Mouse (Mus musculus) midbrain, embryonic 10.5 days (tissue): ENCODE data around the gene Ube4b. TPM values are rescaled to one million over a fixed set of nuclear protein-coding genes. Genes with fewer than 3 reads are reported as not detected.

Source experiments
- DNase-seq: peaks from one replicate; pipeline ENCODE4 v3.0.0-alpha.2; 2017; ENCODE audit warnings: low spot score
- H3K27ac ChIP-seq: fragments of 300-500 bp; sonication (generic); replicated peaks from 2 replicates; pipeline ENCODE4 v1.5.1; 2016; ENCODE audit warnings: mild to moderate bottlenecking
- H3K27me3 ChIP-seq: fragments of 300-500 bp; sonication (generic); 2 replicates; pipeline ENCODE4 v1.6.1; 2016; ENCODE audit warnings: low read depth, mild to moderate bottlenecking; ENCODE audit not compliant: poor library complexity, severe bottlenecking
- H3K36me3 ChIP-seq: fragments of 300-500 bp; sonication (generic); 2 replicates; pipeline ENCODE4 v1.6.1; 2016; ENCODE audit warnings: mild to moderate bottlenecking, moderate library complexity
- H3K4me1 ChIP-seq: fragments of 300-500 bp; sonication (generic); 2 replicates; pipeline ENCODE4 v1.6.1; 2016
- H3K4me3 ChIP-seq: fragments of 300-500 bp; sonication (generic); 2 replicates; pipeline ENCODE4 v1.5.1; 2016; ENCODE audit warnings: mild to moderate bottlenecking, moderate library complexity
- H3K9me3 ChIP-seq: fragments of 300-500 bp; sonication (generic); replicated peaks from 2 replicates; pipeline ENCODE4 v1.6.1; 2016; ENCODE audit warnings: mild to moderate bottlenecking
- WGBS: fragments of 180-500 bp; shearing (Covaris S2); methylation state at CpG from one replicate; pipeline ENCODE4 v1.1.7; 2016; 5-methylcytosine and 5-hydroxymethylcytosine counted together
- polyA plus RNA-seq: library from polyadenylated mRNA; unstranded; fragments of >200 nt; fragmentation: Nextera tagmentation; extraction: Ambion mirVana; gene quantifications from 2 replicates; pipeline ENCODE4 v1.2.1, GENCODE M21; 2016

Ube4b gene
- polyA plus RNA-seq, 1 experiment from 2014 or later, result 56.2 TPM

GRCm38 (mm10) chr4:149400878-149401590, 25.5 kb downstream of the Ube4b start:
- no peaks in the 10 kb centered on the region for H3K27me3 ChIP-seq
- H3K4me1 ChIP-seq, result peaks cover 49% of the 10 kb centered on the region

GRCm38 (mm10) chr4:149399331-149399910, 27.1 kb downstream of the Ube4b start:
- H3K4me3 ChIP-seq, result no peak overlapping the region
- peaks cover 42% of the 10 kb centered on the region for H3K36me3 ChIP-seq
- peaks cover 34% of the 10 kb centered on the region for H3K4me1 ChIP-seq
- H3K9me3 ChIP-seq, result no peaks in the 10 kb centered on the region
- 78% methylated on average over 4 of the region's 4 CpGs for WGBS
- H3K27me3 ChIP-seq, result no peaks in the 10 kb centered on the region
- no peak overlapping the region for H3K27ac ChIP-seq
- DNase-seq, result no peak

More at GRCm38 (mm10) chr4:149400878-149401590, 25.5 kb downstream of the Ube4b start:
- H3K36me3 ChIP-seq, result peaks cover 32% of the 10 kb centered on the region
- H3K9me3 ChIP-seq, result no peaks in the 10 kb centered on the region
- no peak overlapping the region for H3K27ac ChIP-seq
- 87% methylated on average over 12 of the region's 12 CpGs for WGBS
- no peak for DNase-seq
- H3K4me3 ChIP-seq, result no peak overlapping the region

- 90% methylated on average over 9 of the region's 9 CpGs for WGBS
- Histone ChIP-seq H3K4me3 (no peak overlapping the region), H3K27me3 (no peaks in the 10 kb centered on the region), H3K4me1 (peaks cover 23% of the 10 kb centered on the region), H3K27ac (no peak overlapping the region), H3K36me3 (peaks cover 49% of the 10 kb centered on the region), H3K9me3 (no peaks in the 10 kb centered on the region)
- no peak for DNase-seq
These were observed 28.3 kb downstream of the Ube4b start for GRCm38 (mm10) chr4:149398181-149398735.

- Histone ChIP-seq H3K4me3 (no peak overlapping the region), H3K4me1 (peaks cover 17% of the 10 kb centered on the region), H3K27ac (0 out of 2 replicates have a peak overlapping the region, but pooled peaks have one; percentile 7), H3K27me3 (no peaks in the 10 kb centered on the region), H3K9me3 (no peaks in the 10 kb centered on the region), H3K36me3 (peaks cover 64% of the 10 kb centered on the region)
- WGBS, result 78% methylated on average over 21 of the region's 21 CpGs
- no peak for DNase-seq
These were observed 29.9 kb downstream of the Ube4b start for GRCm38 (mm10) chr4:149396433-149397306.

GRCm38 (mm10) chr4:149395581-149395980, 31.0 kb downstream of the Ube4b start:
- Histone ChIP-seq H3K4me1 (peaks cover 9% of the 10 kb centered on the region), H3K4me3 (no peak overlapping the region), H3K9me3 (no peaks in the 10 kb centered on the region), H3K27me3 (no peaks in the 10 kb centered on the region), H3K36me3 (peaks cover 72% of the 10 kb centered on the region), H3K27ac (no peak overlapping the region)
- WGBS, result 88% methylated on average over 6 of the region's 6 CpGs
- DNase-seq, result no peak

GRCm38 (mm10) chr4:149394292-149394691, 32.3 kb downstream of the Ube4b start:
- Histone ChIP-seq H3K27me3 (no peaks in the 10 kb centered on the region), H3K4me1 (peaks cover 2% of the 10 kb centered on the region; the same call in 1 of the 2 replicates), H3K36me3 (peaks cover 84% of the 10 kb centered on the region), H3K27ac (no peak overlapping the region), H3K4me3 (no peak overlapping the region), H3K9me3 (no peaks in the 10 kb centered on the region)
- DNase-seq, result no peak
- WGBS, result 84% methylated on average over 4 of the region's 4 CpGs

- no peak overlapping the region for H3K27ac ChIP-seq
- peaks cover 83% of the 10 kb centered on the region for H3K36me3 ChIP-seq
- no peaks in the 10 kb centered on the region for H3K27me3 ChIP-seq
- 92% methylated on average over 12 of the region's 12 CpGs for WGBS
- H3K4me3 ChIP-seq, result no peak overlapping the region
- no peak for DNase-seq
- no peaks in the 10 kb centered on the region for H3K9me3 ChIP-seq
- H3K4me1 ChIP-seq, result no peaks in the 10 kb centered on the region; the same call in 1 of the 2 replicates
These were observed 33.1 kb downstream of the Ube4b start for GRCm38 (mm10) chr4:149393311-149393995.

- no peak for DNase-seq
- no peaks in the 10 kb centered on the region for H3K27me3 ChIP-seq
- H3K36me3 ChIP-seq, result peaks cover 75% of the 10 kb centered on the region
- no peaks in the 10 kb centered on the region; the same call in 1 of the 2 replicates for H3K4me1 ChIP-seq
- 89% methylated on average over 4 of the region's 4 CpGs for WGBS
- H3K4me3 ChIP-seq, result no peak overlapping the region
- no peaks in the 10 kb centered on the region for H3K9me3 ChIP-seq
- no peak overlapping the region for H3K27ac ChIP-seq
These were observed 34.2 kb downstream of the Ube4b start for GRCm38 (mm10) chr4:149392359-149392758.

GRCm38 (mm10) chr4:149381001-149381400, 45.5 kb downstream of the Ube4b start:
- H3K4me1 ChIP-seq, result peaks cover 5% of the 10 kb centered on the region; the same call in 1 of the 2 replicates
- H3K4me3 ChIP-seq, result no peak overlapping the region
- 93% methylated on average over 7 of the region's 7 CpGs for WGBS
- no peaks in the 10 kb centered on the region for H3K9me3 ChIP-seq
- H3K27me3 ChIP-seq, result no peaks in the 10 kb centered on the region
- peaks cover 98% of the 10 kb centered on the region for H3K36me3 ChIP-seq
- H3K27ac ChIP-seq, result no peak overlapping the region
- no peak for DNase-seq

- H3K9me3 ChIP-seq, result no peaks in the 10 kb centered on the region
These were observed 46.7 kb downstream of the Ube4b start for GRCm38 (mm10) chr4:149379881-149380280.

GRCm38 (mm10) chr4:149378819-149379218, 47.7 kb downstream of the Ube4b start:
- no peaks in the 10 kb centered on the region for H3K27me3 ChIP-seq
- H3K36me3 ChIP-seq, result peaks cover 98% of the 10 kb centered on the region
- WGBS, result 85% methylated on average over 8 of the region's 8 CpGs
- no peak overlapping the region for H3K4me3 ChIP-seq
- no peaks in the 10 kb centered on the region for H3K9me3 ChIP-seq
- peaks cover 5% of the 10 kb centered on the region; the same call in 1 of the 2 replicates for H3K4me1 ChIP-seq
- no peak for DNase-seq
- 0 out of 2 replicates have a peak overlapping the region, but pooled peaks have one; percentile 17 for H3K27ac ChIP-seq

More at GRCm38 (mm10) chr4:149379881-149380280, 46.7 kb downstream of the Ube4b start:
- Histone ChIP-seq H3K4me3 (no peak overlapping the region), H3K36me3 (peaks cover 98% of the 10 kb centered on the region), H3K4me1 (peaks cover 5% of the 10 kb centered on the region; the same call in 1 of the 2 replicates), H3K27ac (0 out of 2 replicates have a peak overlapping the region, but pooled peaks have one; percentile 20), H3K27me3 (no peaks in the 10 kb centered on the region)
- DNase-seq, result no peak
- 93% methylated on average over 17 of the region's 17 CpGs for WGBS

GRCm38 (mm10) chr4:149376034-149376433, 50.5 kb downstream of the Ube4b start:
- peaks cover 5% of the 10 kb centered on the region; the same call in 1 of the 2 replicates for H3K4me1 ChIP-seq
- no peaks in the 10 kb centered on the region for H3K27me3 ChIP-seq
- DNase-seq, result no peak
- no peak overlapping the region for H3K4me3 ChIP-seq
- peaks cover 99% of the 10 kb centered on the region for H3K36me3 ChIP-seq
- H3K9me3 ChIP-seq, result no peaks in the 10 kb centered on the region; the same call in 1 of the 2 replicates
- WGBS, result 94% methylated on average over 10 of the region's 10 CpGs
- no peak overlapping the region for H3K27ac ChIP-seq
